Mouse (Mus musculus): ENCODE measurements around the gene Pla1a. TPM values are rescaled to one million over a fixed set of nuclear protein-coding genes. Genes with fewer than 3 reads are reported as not detected.
"Not testable (repeated sequence)": the region's sequence is repeated elsewhere in the genome, so short reads cannot be mapped to it uniquely, and the experiment has no call there.

Gene Pla1a
- total RNA-seq, 2 experiments from 2014 or later = 9.1 to 10.1 TPM

DNA sequence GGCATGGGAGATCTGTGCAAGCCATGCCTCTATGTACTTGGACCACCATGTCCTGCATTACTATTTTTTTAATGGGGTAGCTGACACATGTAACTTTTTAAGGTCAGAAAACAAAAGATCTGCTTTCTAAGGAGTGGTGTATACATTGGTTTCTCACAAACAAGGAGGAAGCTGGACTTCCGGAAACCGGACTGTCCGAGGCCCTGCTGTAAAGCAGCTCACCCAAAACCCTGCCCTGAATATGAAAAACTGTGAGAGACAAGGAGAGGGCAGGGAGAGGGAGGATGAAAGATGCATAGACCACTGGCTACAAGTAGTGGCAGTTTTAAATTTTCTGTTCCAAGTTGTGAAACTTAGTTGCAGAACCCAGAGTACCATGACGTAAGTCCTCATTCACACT is 27.0 kb upstream of the Pla1a start:
- DNase-seq = no peak
- intact Hi-C loops (cut with DNase I) = no loop called here

DNA sequence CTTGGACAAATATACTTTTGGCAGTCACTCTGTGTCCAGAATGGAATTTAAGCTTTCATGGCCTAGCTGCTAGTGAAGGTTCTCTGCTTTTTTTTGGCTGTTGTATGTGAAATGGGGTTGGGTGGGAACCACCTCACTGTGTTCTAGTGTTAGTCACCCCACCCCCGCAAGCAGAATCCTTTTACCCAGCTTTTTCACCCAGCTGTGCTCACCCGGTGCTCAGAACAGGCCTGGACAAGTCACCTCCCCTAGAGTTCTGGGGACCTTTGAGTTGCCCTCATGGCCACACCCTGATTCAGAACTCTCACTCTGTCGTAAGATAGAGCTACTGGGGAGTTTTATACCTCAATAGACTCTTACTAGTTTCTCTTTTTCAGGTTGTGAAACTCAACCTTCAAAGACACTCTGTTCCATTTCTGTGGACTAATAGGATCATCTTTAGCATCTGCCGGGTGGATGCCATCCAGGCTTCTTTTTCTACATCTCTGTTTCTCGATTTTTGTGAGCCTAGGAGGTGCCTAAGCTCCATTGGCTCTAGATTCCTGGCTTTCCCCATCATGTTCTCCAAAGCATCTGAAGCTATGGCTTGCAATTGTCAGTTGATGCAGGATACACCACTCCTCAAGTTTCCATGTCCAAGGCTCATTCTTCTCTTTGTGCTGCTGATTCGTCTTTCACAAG is 25.8 kb upstream of the Pla1a start:
- intact Hi-C loops (cut with DNase I) = no loop called here

DNA sequence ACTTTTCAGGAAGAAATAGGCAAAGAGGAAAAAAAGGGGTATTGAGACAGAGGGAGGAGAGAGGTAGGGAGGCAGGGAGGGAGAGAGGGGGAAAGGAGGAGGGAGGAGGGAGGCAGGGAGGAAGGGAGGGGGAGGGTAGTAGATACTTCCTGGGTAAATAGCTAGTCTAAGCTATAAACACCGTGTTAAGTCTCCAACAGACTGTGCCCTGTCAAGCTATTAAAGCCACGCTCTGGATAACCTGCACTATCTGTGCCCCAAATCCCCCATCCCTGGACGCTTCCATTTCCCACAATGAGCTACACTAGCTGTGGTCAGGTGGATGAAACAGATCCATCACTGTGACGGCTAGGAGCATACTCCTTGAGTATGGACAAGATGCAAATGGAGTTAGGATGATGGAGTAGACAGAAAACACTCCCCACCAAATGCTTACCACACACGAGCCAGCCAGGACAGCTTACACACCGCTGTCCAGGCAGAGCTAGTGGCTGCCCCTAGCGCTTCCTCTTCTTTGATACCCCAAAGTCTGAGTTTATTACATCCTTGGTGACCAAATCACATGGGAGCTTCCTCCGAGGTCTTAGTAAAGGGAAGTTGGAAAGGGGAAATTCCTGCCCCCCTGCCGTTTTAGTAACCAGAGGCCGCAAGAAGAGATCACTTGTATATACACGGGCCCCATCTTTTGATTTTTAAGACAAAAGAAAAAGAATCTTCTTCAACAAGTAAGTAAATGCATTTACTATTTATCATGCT is 24.0 kb upstream of the Pla1a start:
- intact Hi-C loops (cut with DNase I) = no loop called here
- DNase-seq = no peak

More for the DNA sequence above, 25.8 kb upstream of the Pla1a start:
- DNase-seq = peak in 1 of 2 experiments; percentile 25

DNA sequence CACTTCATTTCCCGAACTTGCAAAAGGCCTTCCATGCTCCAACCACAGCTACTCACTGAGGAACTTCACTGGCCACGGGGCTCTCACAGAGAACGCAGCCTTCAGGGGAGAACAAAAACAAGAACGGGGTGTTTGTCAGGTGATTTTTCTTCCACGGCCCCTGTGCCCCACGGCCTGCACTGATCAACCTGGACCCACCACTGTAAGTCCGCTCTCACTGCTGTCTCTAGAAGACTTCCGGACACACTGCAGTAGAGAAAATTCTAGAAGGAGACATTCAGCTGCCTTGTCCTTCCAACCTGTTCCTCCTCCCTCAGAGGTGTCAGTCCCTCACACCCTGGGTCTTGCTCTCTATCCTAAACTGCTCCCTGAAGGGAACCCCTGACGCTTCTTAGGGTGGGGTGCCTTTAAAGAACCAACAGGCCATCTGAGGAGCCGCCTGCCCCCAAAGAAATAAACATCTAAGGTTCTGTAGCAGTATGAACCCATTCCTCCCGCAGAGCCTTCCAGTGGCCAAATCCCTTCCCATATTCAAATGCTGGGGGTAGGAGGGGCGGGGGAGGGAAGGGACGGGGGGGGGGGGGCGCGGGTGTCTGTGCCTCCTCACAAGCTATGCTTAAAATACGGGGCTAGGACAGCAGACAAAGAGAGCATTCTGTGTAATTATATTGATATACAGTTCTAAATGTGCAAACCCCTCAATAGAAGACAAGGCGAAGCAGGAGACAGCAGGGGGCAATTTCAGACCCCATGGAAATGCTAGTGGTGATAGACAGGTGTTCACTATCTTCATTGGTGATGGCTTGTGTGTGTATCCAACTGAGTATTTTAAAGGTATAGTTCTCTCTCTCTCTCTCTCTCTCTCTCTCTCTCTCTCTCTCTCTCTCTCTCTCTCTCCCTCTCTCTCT is 22.8 kb upstream of the Pla1a start, which contains the start of gene Cd80:
Cd80 (plus strand) TSS at position 51 of the 908 bp plus-strand sequence.
- DNase-seq = no peak
- intact Hi-C loops (cut with DNase I) = no loop called here

DNA sequence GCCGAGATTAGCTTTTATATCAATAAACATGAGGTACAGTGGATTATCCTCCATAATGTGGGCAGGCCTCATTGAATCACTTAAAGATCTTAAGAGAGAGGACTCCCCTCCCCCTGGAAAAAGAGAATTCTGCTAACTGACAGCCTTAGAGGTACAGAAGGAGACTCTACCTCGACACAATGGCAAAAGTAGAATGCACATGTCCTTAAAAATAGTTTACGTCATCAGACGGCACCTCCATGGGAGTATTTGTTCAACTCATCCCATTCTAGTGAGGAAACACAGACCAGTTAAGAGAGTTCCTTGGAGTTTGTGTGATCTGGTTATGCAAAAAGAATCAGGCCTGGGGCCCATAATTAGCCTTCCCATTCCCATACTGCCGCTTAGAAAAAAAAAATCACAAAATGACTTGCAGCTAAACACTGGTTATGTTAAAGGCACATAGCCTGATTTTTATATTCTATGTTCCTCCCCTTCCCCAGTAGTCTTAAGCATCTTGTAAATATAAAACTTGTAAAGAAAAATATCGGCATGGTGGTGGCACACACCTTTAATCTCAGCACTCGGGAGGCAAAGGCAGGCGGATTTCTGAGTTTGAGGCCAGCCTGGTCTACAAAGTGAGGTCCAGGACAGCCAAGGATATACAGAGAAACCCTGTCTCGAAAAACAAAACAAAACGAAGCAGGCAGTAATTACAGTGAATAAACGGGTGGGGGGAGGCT is 21.7 kb upstream of the Pla1a start:
- intact Hi-C loops (cut with DNase I) = loop anchor here (5.0 kb wide), 2 partner anchors 62 to 77 kb away; no protein-coding TSS in a partner anchor
- DNase-seq = no peak

DNA sequence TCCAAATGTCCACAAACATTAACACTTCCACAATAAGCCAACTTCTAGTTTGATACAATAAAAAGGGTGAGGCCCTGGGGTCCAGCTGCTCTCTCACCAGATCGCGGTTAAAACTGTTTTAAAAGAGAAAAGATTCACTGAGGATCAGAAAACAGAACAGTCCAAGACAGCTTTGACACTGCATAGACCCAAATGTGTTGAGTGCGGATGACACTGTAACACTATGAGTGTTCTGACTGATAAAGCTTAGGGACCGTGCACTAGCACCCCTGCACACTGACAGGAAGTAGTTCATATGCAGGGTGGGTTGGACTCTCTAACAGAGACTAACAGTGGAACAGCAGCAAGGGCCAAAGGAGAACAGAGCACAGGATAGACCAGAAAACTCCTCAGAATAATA is 21.0 kb upstream of the Pla1a start:
- intact Hi-C loops (cut with DNase I) = loop anchor here (5.0 kb wide), 2 partner anchors 62 to 77 kb away; no protein-coding TSS in a partner anchor
- no peak for DNase-seq

DNA sequence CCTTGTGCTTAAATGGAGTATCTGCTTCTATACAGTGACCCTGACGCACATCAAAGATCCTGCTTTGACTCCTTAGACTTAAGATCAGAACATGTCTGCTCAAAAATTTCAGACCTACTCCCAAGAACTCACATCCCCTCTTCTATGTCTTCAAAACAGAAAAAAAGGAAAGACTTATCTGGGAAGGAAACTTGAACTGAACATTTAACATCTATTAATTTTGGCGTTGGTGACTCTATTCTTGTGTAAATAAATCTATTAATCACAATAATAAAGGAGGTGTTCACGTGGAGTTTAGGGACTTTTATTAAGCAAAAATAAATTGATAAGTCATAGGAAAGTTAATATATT is 20.2 kb upstream of the Pla1a start:
- intact Hi-C loops (cut with DNase I) = loop anchor here (5.0 kb wide), 2 partner anchors 61 to 76 kb away; no protein-coding TSS in a partner anchor
- DNase-seq = no peak

DNA sequence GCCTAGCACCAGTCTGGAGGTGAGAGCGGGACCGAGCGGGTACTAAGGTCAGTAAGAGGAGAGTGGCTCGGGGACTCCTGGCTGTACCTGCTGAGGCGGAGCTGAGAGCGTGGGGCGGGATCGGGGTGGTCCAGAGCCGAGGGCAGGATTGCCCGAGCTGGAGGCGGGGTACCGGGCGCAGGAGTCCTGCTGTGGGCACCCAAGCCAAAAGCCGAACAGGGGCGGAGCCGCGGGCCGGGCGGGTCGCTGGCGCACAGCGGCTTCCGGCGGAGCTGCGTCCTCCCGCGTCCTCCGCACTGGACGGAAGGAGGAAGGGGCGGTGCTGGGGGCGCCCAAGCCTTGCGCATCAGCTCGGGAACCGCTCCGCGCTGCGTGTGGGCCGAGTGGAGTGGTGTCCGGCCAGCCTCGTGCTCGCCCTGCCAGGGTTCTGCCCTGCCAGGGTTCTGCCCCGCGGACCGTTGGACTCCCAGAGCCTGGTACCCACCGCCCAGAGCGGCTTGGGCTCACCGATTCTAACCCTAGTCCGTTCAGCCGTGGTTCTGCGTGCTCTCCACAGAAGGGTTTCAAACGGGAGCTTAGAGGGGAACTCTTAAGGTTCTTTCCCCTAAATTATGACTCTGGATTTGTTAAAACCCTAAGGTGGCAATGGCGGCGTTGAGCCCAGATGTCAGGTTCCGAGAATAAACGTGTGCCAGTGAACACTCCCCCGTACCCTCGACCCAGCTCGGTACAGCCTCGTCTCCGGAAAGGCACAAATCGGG is 19.7 kb upstream of the Pla1a start, which contains the start of gene Adprh:
Adprh (minus strand) TSS at position 262 of the 761 bp plus-strand sequence.
- intact Hi-C loops (cut with DNase I) = loop anchor here (1.0 to 5.0 kb wide), 4 partner anchors 60 to 105 kb away; partner anchors contain the start of genes Gm21987 and Timmdc1

DNA sequence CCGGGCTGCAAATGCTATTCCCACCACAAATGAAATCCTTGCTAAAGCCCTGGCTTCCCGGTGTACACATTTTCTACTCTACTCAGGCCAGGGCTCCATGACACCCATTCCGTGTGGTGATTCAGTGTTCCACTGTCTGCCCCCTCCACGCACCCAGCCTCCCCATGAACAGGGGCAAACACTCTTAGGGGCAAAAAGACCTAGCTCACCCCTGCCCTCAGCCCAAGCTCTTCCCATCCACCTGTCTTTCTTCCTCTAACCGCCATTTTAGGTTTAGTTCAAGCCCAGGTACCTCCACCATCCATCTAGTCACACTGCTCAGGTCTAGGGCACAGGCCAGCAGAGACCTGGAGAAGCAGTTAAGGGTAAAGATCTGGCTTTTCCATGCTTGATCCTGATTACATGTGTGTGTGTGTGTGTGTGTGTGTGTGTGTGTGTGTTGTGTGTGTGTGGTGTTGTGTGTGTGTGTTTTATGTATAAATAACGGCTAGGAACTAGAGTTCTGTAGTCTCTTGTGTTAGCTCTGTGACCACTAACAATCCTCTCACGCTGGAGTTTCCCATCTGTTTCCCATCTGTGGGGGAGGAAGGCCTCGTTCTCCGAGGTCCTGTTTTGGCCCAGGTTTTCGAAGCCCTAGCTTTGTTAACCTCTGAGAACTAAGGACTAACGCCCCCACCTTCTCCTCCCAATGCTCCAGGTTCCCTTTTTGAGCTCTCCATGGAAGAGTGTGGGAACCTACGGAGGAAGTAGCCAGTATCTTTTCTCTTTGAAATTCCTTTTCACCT is 18.7 kb upstream of the Pla1a start:
- intact Hi-C loops (cut with DNase I) = loop anchor here (1.0 to 5.0 kb wide), 4 partner anchors 59 to 104 kb away; partner anchors contain the start of genes Gm21987 and Timmdc1

More for the DNA sequence above, 19.7 kb upstream of the Pla1a start, which contains the start of gene Adprh:
- peak; percentile 93 to 94 for DNase-seq

DNA sequence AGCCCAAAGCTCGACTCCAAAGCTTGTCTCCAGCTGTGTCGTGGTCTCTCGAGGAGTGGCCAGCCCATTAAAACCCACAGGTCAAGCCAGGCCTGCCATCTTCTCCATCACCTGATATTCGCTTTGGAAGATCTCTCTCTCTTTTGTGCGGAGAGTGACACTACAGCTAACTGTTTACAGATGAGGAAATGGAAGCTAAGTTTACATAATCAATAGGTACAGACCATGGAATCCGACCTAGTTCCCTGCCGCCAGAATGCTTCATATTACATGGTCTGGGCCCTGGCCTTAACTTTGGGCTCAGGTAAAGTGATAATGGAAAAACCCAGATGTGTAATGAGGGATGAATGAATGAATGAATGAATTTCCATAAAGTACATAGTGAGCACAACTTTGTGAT is 17.8 kb upstream of the Pla1a start:
- DNase-seq = no peak
- intact Hi-C loops (cut with DNase I) = loop anchor here (5.0 kb wide), 2 partner anchors 58 to 73 kb away; no protein-coding TSS in a partner anchor

More for the DNA sequence above, 18.7 kb upstream of the Pla1a start:
- no peak for DNase-seq

DNA sequence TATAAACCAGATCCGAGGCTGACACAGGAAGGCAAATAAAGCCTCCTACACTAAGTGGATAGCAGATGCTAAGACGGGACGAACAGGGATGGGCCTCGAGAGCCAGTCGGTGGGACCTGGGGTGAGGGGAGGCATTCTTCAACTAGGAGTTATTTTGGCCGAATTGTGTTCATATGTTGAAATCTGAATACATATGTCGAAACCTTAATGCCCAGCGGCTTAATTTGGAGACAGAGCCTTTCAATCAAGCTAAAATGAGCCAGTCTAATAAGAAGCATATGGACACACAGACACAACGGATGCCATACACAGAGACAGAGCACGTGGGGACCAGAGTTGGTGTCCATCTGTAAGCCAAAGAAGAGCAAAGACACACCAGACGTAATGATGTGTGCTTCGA is 15.5 kb upstream of the Pla1a start:
- intact Hi-C loops (cut with DNase I) = no loop called here

DNA sequence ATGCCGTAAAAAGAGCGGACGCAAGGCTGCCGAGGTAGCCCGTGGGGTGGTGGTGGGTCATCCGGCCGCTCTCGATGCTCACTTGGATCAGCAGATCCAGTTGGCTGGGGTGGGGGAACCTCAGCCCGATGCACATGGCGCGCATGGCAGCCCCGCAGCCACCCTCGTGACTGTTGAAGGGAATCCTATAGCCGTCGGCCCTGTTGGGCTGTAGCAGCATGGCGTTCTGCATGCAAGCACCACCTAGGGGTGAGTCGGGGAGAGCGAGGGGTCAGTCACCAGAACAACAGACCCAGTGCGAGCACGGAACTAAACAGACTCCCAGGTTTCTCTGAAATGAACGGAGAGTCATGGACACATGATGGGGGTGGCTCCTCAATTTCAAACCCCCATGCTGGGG is 14.4 kb upstream of the Pla1a start:
- no peak for DNase-seq
- intact Hi-C loops (cut with DNase I) = no loop called here

More for the DNA sequence above, 15.5 kb upstream of the Pla1a start:
- DNase-seq = no peak

DNA sequence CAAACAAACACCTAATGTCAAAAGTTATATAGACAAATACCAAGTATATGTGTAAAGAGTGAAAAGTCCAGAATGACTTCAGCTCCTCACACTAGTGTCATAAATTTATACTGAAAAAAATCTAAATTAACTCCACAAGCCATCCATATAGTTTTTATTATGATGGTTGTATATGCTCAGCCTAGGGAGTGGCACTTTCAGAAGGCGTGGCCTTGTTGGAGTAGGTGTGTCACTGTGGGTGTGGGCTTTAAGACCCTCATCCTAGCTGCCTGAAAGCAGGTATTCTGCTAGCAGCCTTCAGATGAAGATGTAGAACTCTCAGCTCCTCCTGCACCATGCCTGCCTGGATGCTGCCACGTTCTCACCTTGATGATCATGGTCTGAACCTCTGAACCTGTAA is 13.2 kb upstream of the Pla1a start:
- intact Hi-C loops (cut with DNase I); DNase-seq: not testable (repeated sequence)

DNA sequence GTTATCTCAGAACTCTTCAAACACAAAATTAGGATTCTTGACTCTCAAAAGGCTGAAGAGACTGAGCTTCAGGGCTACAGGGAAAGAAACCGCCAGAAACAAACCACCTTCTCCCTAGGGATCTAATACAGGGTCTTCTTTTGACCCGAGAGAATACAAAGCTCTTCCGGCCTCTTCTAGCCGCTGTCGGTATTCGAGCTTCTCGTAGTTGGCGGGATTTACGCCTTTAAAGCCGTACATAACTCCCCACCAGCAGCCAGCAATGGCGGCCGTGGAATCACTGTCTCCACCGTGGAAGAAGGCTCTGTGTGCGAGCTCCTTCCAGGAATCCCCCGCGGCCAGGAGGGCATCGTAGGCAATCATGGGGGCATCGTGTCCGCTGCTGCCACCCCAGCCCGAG is 12.6 kb upstream of the Pla1a start:
- DNase-seq = no peak
- intact Hi-C loops (cut with DNase I) = no loop called here

DNA sequence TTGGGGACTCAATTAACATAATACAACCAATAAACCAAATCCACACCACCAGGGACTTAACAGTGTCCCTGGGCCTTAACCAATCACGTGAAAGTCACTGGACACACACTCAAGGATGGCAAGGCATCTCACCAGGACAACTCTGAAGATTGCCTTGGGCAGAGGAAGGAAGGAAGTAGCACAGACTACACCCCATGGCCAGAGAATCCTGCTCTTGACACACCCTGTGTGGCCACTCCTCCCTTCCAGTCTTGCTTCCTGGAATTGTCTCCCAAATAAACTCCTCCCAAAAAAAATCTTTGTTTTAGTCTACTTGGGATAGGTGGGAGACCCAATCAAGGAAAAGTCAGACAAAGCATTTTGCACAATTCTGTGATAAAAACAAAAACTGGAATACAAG is 12.1 kb upstream of the Pla1a start:
- no peak for DNase-seq
- intact Hi-C loops (cut with DNase I) = no loop called here

DNA sequence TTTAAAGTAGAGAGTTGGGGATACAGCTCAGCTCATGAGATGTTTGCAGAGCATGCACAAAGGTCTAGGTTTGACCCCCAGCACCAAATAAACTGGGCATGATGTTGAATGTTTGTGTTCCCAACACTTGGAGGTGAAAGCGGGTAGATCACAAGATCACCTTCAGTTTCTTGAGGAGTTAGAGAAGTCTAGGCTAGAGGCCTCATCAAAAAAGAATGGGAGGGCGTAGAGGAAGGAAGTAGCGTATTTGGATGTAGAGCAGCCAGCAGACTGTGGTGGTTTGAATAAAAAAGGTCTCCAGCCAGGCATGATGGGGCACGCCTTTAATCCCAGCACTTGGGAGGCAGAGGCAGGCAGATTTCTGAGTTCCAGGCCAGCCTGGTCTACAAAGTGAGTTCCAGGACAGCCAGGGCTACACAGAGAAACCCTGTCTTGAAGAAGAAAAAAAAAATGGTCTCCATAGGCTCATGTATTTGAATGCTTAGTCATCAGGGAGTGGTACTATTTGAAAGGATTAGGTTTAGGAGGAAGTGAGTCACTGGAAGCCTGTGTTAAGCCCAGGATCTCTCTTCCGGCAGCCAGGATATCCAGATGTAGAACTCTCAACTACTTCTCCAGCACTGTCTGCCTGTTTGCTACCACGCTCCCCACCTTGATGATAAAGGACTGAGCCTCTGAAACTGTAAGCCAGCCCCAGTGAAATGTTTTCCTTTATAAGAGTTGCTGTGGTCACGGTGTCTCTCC is 10.9 kb upstream of the Pla1a start:
- DNase-seq = no peak
- intact Hi-C loops (cut with DNase I) = no loop called here

DNA sequence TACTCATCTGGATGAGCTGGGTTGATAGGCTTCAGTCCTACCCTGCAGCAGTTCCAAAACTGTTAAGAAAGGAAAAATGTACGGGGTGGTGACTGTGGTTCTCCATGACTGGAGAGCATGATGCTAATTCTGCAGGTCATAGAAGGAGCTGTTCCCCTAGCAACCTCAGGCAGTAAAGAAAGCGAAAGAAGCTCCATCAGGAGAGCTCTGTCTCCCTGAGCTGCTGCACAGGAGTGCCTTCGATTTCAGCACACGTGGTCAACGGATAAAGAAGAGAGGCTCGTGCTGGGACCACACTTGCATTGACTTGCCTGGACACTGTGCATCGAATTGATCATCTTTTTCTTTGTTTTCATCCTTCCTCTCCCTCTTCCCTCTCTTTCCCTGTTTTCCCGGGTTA is 9.3 kb upstream of the Pla1a start:
- intact Hi-C loops (cut with DNase I) = no loop called here
- DNase-seq = no peak

DNA sequence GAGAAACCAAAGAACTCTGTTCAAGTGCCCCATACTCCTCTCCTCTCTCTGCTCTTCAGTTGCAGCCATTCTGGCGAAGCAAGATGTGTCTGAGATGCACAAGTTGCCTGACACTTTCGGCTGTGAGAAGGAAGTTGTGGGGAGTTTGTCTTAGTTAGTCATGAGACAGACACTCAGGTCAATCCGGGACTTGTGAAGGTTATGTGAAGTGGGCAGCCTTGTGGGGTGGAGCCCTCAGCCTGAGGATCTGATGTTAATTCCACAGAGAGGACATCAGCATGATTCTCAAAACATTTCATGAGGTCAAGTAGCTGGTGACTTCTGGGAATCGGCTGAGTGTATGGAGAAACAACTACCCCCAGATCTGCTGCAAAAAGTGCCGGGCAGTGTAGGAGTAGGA is 8.7 kb upstream of the Pla1a start:
- DNase-seq = no peak
- intact Hi-C loops (cut with DNase I) = no loop called here

Data from heart, postnatal 36 days (tissue).